Mouse (Mus musculus): Measurements from ENCODE around the gene Tspan33. TPM values are rescaled to one million over a fixed set of nuclear protein-coding genes. Genes with fewer than 3 reads are reported as not detected.
"Not testable (repeated sequence)": the region's sequence is repeated elsewhere in the genome, so short reads cannot be mapped to it uniquely, and the experiment has no call there.

Gene Tspan33
- polyA plus RNA-seq, 1 experiment from 2014 or later = 18.5 TPM

GRCm38 (mm10) chr6:29672563-29673411 is 21.2 kb upstream of the Tspan33 start:
- no peaks in the 10 kb centered on the region for H3K4me1 ChIP-seq (ENCODE audit: insufficient read depth, low read length)
- H3K36me3 ChIP-seq (ENCODE audit: insufficient read depth, low read length) = no peaks in the 10 kb centered on the region
- no peak overlapping the region for H3K4me2 ChIP-seq (replicated peaks; ENCODE audit: low read depth, low read length)
- no peaks in the 10 kb centered on the region for H3K9me3 ChIP-seq (ENCODE audit: low read length)
- WGBS = 39% methylated on average over 12 of the region's 12 CpGs
- 0 out of 2 replicates have a peak overlapping the region, but pooled peaks have one; percentile 11 for H3K9ac ChIP-seq (replicated peaks; ENCODE audit: low read length)
- no peak for ATAC-seq (ENCODE audit: low FRiP score, low TSS enrichment)
- no peak overlapping the region for H3K4me3 ChIP-seq (ENCODE audit: low read length)
- H3K27me3 ChIP-seq (ENCODE audit: insufficient read depth, low read length) = no peaks in the 10 kb centered on the region
- 0 out of 2 replicates have a peak overlapping the region, but pooled peaks have one; percentile 14 for H3K27ac ChIP-seq (ENCODE audit: low read length)

- no peak overlapping the region for H3K27ac ChIP-seq (ENCODE audit: low read length)
- no peak for ATAC-seq (ENCODE audit: low FRiP score, low TSS enrichment)
- H3K9me3 ChIP-seq (ENCODE audit: low read length) = no peaks in the 10 kb centered on the region
- 42% methylated on average over 2 of the region's 2 CpGs for WGBS
- H3K9ac ChIP-seq (replicated peaks; ENCODE audit: low read length) = no peak overlapping the region
- H3K27me3 ChIP-seq (ENCODE audit: insufficient read depth, low read length) = no peaks in the 10 kb centered on the region
- H3K4me2 ChIP-seq (replicated peaks; ENCODE audit: low read depth, low read length) = no peak overlapping the region
- no peaks in the 10 kb centered on the region for H3K4me1 ChIP-seq (ENCODE audit: insufficient read depth, low read length)
- no peak overlapping the region for H3K4me3 ChIP-seq (ENCODE audit: low read length)
- H3K36me3 ChIP-seq (ENCODE audit: insufficient read depth, low read length) = no peaks in the 10 kb centered on the region
These were observed 20.3 kb upstream of the Tspan33 start for GRCm38 (mm10) chr6:29673739-29674138.

- H3K9me3 ChIP-seq (ENCODE audit: low read length); H3K4me2 ChIP-seq (replicated peaks; ENCODE audit: low read depth, low read length); H3K4me3 ChIP-seq (ENCODE audit: low read length); ATAC-seq (ENCODE audit: low FRiP score, low TSS enrichment); H3K36me3 ChIP-seq (ENCODE audit: insufficient read depth, low read length); H3K4me1 ChIP-seq (ENCODE audit: insufficient read depth, low read length); H3K27ac ChIP-seq (ENCODE audit: low read length); H3K27me3 ChIP-seq (ENCODE audit: insufficient read depth, low read length); H3K9ac ChIP-seq (replicated peaks; ENCODE audit: low read length): not testable (repeated sequence)
- 83% methylated on average over 8 of the region's 10 CpGs for WGBS
These were observed 14.0 kb upstream of the Tspan33 start for GRCm38 (mm10) chr6:29679947-29680550.

GRCm38 (mm10) chr6:29681853-29682252 is 12.2 kb upstream of the Tspan33 start:
- no peaks in the 10 kb centered on the region for H3K27me3 ChIP-seq (ENCODE audit: insufficient read depth, low read length)
- H3K9ac ChIP-seq (replicated peaks; ENCODE audit: low read length) = no peak overlapping the region
- no peaks in the 10 kb centered on the region for H3K36me3 ChIP-seq (ENCODE audit: insufficient read depth, low read length)
- WGBS = 84% methylated on average over 4 of the region's 4 CpGs
- H3K9me3 ChIP-seq (ENCODE audit: low read length) = no peaks in the 10 kb centered on the region
- no peak for ATAC-seq (ENCODE audit: low FRiP score, low TSS enrichment)
- H3K27ac ChIP-seq (ENCODE audit: low read length) = no peak overlapping the region
- no peaks in the 10 kb centered on the region for H3K4me1 ChIP-seq (ENCODE audit: insufficient read depth, low read length)
- no peak overlapping the region for H3K4me2 ChIP-seq (replicated peaks; ENCODE audit: low read depth, low read length)
- H3K4me3 ChIP-seq (ENCODE audit: low read length) = no peak overlapping the region

GRCm38 (mm10) chr6:29684686-29685085 is 9.3 kb upstream of the Tspan33 start:
- no peaks in the 10 kb centered on the region for H3K9me3 ChIP-seq (ENCODE audit: low read length)
- no peak overlapping the region for H3K4me2 ChIP-seq (replicated peaks; ENCODE audit: low read depth, low read length)
- no peaks in the 10 kb centered on the region for H3K4me1 ChIP-seq (ENCODE audit: insufficient read depth, low read length)
- WGBS = 74% methylated on average over 4 of the region's 4 CpGs
- no peaks in the 10 kb centered on the region for H3K36me3 ChIP-seq (ENCODE audit: insufficient read depth, low read length)
- H3K27ac ChIP-seq (ENCODE audit: low read length) = no peak overlapping the region
- H3K9ac ChIP-seq (replicated peaks; ENCODE audit: low read length) = no peak overlapping the region
- no peaks in the 10 kb centered on the region for H3K27me3 ChIP-seq (ENCODE audit: insufficient read depth, low read length)
- no peak for ATAC-seq (ENCODE audit: low FRiP score, low TSS enrichment)
- H3K4me3 ChIP-seq (ENCODE audit: low read length) = no peak overlapping the region

- no peaks in the 10 kb centered on the region for H3K4me1 ChIP-seq (ENCODE audit: insufficient read depth, low read length)
- H3K36me3 ChIP-seq (ENCODE audit: insufficient read depth, low read length) = no peaks in the 10 kb centered on the region
- H3K9me3 ChIP-seq (ENCODE audit: low read length) = no peaks in the 10 kb centered on the region
- no peak overlapping the region for H3K27ac ChIP-seq (ENCODE audit: low read length)
- ATAC-seq (ENCODE audit: low FRiP score, low TSS enrichment) = no peak
- no peak overlapping the region for H3K4me3 ChIP-seq (ENCODE audit: low read length)
- H3K4me2 ChIP-seq (replicated peaks; ENCODE audit: low read depth, low read length) = no peak overlapping the region
- WGBS = 73% methylated on average over 4 of the region's 4 CpGs
- no peak overlapping the region for H3K9ac ChIP-seq (replicated peaks; ENCODE audit: low read length)
- peaks cover under 1% of the 10 kb centered on the region for H3K27me3 ChIP-seq (ENCODE audit: insufficient read depth, low read length)
These were observed 8.1 kb upstream of the Tspan33 start for GRCm38 (mm10) chr6:29685952-29686351.

- no peaks in the 10 kb centered on the region for H3K9me3 ChIP-seq (ENCODE audit: low read length)
- no peak overlapping the region for H3K27ac ChIP-seq (ENCODE audit: low read length)
- no peak overlapping the region for H3K4me3 ChIP-seq (ENCODE audit: low read length)
- peaks cover 17% of the 10 kb centered on the region for H3K27me3 ChIP-seq (ENCODE audit: insufficient read depth, low read length)
- no peak for ATAC-seq (ENCODE audit: low FRiP score, low TSS enrichment)
- H3K36me3 ChIP-seq (ENCODE audit: insufficient read depth, low read length) = no peaks in the 10 kb centered on the region
- H3K4me1 ChIP-seq (ENCODE audit: insufficient read depth, low read length) = no peaks in the 10 kb centered on the region; the same call in 1 of the 2 replicates
- no peak overlapping the region for H3K4me2 ChIP-seq (replicated peaks; ENCODE audit: low read depth, low read length)
- WGBS = 77% methylated on average over 8 of the region's 8 CpGs
- H3K9ac ChIP-seq (replicated peaks; ENCODE audit: low read length) = no peak overlapping the region
These were observed 4.6 kb upstream of the Tspan33 start for GRCm38 (mm10) chr6:29689458-29689857.

- Histone ChIP-seq H3K27ac (ENCODE audit: low read length) (peak overlapping the region; percentile 59; the same call in 1 of the 2 replicates), H3K9ac (replicated peaks; ENCODE audit: low read length) (peak overlapping the region; percentile 85), H3K27me3 (ENCODE audit: insufficient read depth, low read length) (peaks cover 17% of the 10 kb centered on the region), H3K36me3 (ENCODE audit: insufficient read depth, low read length) (no peaks in the 10 kb centered on the region), H3K4me1 (ENCODE audit: insufficient read depth, low read length) (peaks cover 8% of the 10 kb centered on the region; the same call in 1 of the 2 replicates), H3K9me3 (ENCODE audit: low read length) (no peaks in the 10 kb centered on the region), H3K4me3 (ENCODE audit: low read length) (peak overlapping the region; percentile 79), H3K4me2 (replicated peaks; ENCODE audit: low read depth, low read length) (peak overlapping the region; percentile 97)
- peak; percentile 43; the same call in 1 of the 2 replicates for ATAC-seq (ENCODE audit: low FRiP score, low TSS enrichment)
- 4% methylated on average over 35 of the region's 35 CpGs for WGBS
These were observed 610 bp downstream of the Tspan33 start for GRCm38 (mm10) chr6:29694375-29695289.

- H3K27me3 ChIP-seq (ENCODE audit: insufficient read depth, low read length) = peaks cover 17% of the 10 kb centered on the region
- H3K9ac ChIP-seq (replicated peaks; ENCODE audit: low read length) = no peak overlapping the region
These were observed 1.3 kb downstream of the Tspan33 start for GRCm38 (mm10) chr6:29695290-29695674.

More at GRCm38 (mm10) chr6:29695290-29695674, 1.3 kb downstream of the Tspan33 start:
- Histone ChIP-seq H3K36me3 (ENCODE audit: insufficient read depth, low read length) (no peaks in the 10 kb centered on the region), H3K4me1 (ENCODE audit: insufficient read depth, low read length) (peaks cover 8% of the 10 kb centered on the region; the same call in 1 of the 2 replicates), H3K9me3 (ENCODE audit: low read length) (no peaks in the 10 kb centered on the region), H3K4me2 (replicated peaks; ENCODE audit: low read depth, low read length) (peak overlapping the region; percentile 97), H3K4me3 (ENCODE audit: low read length) (peak overlapping the region; percentile 79), H3K27ac (ENCODE audit: low read length) (no peak overlapping the region)
- 61% methylated on average over 3 of the region's 3 CpGs for WGBS
- ATAC-seq (ENCODE audit: low FRiP score, low TSS enrichment) = no peak

Data from kidney, embryonic 16.5 days (tissue).